Mouse (Mus musculus) stomach, postnatal 0 days (tissue): Measurements from ENCODE around the gene Ehhadh. TPM values are rescaled to one million over a fixed set of nuclear protein-coding genes. Genes with fewer than 3 reads are reported as not detected.

Experiments
- ATAC-seq: fragments of 200-750 bp; cut with Nextera tagmentation; 2 replicates; pipeline ENCODE4 v1.8.0; 2017; ENCODE audit not compliant: low FRiP score, low TSS enrichment
- DNase-seq: peaks from one replicate; pipeline ENCODE4 v3.0.0-alpha.2; 2016; ENCODE audit warnings: low spot score
- H3K27ac ChIP-seq: fragments of 300-500 bp; sonication (generic); replicated peaks from 2 replicates; pipeline ENCODE4 v1.5.1; 2014; ENCODE audit warnings: mild to moderate bottlenecking, control low read depth
- H3K27me3 ChIP-seq: fragments of 300-500 bp; sonication (generic); 2 replicates; pipeline ENCODE4 v1.6.1; 2014; ENCODE audit warnings: low read length; ENCODE audit not compliant: control insufficient read depth, insufficient read depth
- H3K36me3 ChIP-seq: fragments of 300-500 bp; sonication (generic); 2 replicates; pipeline ENCODE4 v1.6.1; 2014; ENCODE audit warnings: low read length, mixed read lengths; ENCODE audit not compliant: control insufficient read depth, insufficient read depth
- H3K4me1 ChIP-seq: fragments of 300-500 bp; sonication (generic); replicated peaks from 2 replicates; pipeline ENCODE4 v1.6.1; 2014; ENCODE audit warnings: antibody characterized with exemption; ENCODE audit not compliant: control insufficient read depth, insufficient read depth
- H3K4me2 ChIP-seq: fragments of 300-500 bp; sonication (generic); replicated peaks from 2 replicates; pipeline ENCODE4 v1.6.1; 2014; ENCODE audit warnings: low read depth, mild to moderate bottlenecking, control low read depth, moderate library complexity
- H3K4me3 ChIP-seq: fragments of 300-500 bp; sonication (generic); 2 replicates; pipeline ENCODE4 v1.5.1; 2014; ENCODE audit warnings: low read depth, low read length, control low read depth
- H3K9ac ChIP-seq: fragments of 300-500 bp; sonication (generic); 2 replicates; pipeline ENCODE4 v1.6.1; 2014; ENCODE audit warnings: mild to moderate bottlenecking, low read length, control low read depth, mixed read lengths
- H3K9me3 ChIP-seq: fragments of 300-500 bp; sonication (generic); 2 replicates; pipeline ENCODE4 v1.6.1; 2016; ENCODE audit warnings: low read length; ENCODE audit not compliant: control insufficient read depth
- CTCF ChIP-seq: IDR thresholded peaks from 2 replicates; pipeline ENCODE4 v1.5.1; 2016; ENCODE audit warnings: antibody characterized with exemption, low read depth, mild to moderate bottlenecking, moderate library complexity
- EP300 ChIP-seq: optimal IDR thresholded peaks from 2 replicates; pipeline ENCODE3; 2016; ENCODE audit warnings: antibody characterized with exemption
- WGBS: fragments of 180-500 bp; shearing (Covaris S2); extraction: QIAGEN DNeasy Blood & Tissue Kit; methylation state at CpG from one replicate; pipeline ENCODE4 v1.1.7; 2014; 5-methylcytosine and 5-hydroxymethylcytosine counted together
- polyA plus RNA-seq: library from polyadenylated mRNA; unstranded; fragments of >200 nt; fragmentation: Nextera tagmentation; extraction: Ambion mirVana; gene quantifications from 2 replicates; pipeline ENCODE4 v1.2.1, GENCODE M21; 2015

The Ehhadh gene
- polyA plus RNA-seq, result 29.0 and 30.9 TPM in 2 replicates

GRCm38 (mm10) chr16:21787516-21788353 lies at the start of gene Ehhadh:
TSS of gene Ehhadh (minus strand) at chr16:21787807.
- Histone ChIP-seq H3K27me3 (no peaks in the 10 kb centered on the region), H3K36me3 (no peaks in the 10 kb centered on the region), H3K9me3 (no peaks in the 10 kb centered on the region), H3K27ac (peak within 1 kb of the TSS; percentile 56), H3K4me2 (peak within 1 kb of the TSS; percentile 69), H3K9ac (peak within 1 kb of the TSS; percentile 67), H3K4me3 (peak within 1 kb of the TSS; percentile 53), H3K4me1 (0 out of 2 replicates have a peak, but pooled peaks cover 2% of the 10 kb centered on the region)
- WGBS, result 6% methylated on average over 28 of the region's 28 CpGs
- ATAC-seq, result peak; percentile 94
- TF ChIP-seq EP300, result no peak
- TF ChIP-seq CTCF, result no peak; the same call in 1 of the 2 replicates
- DNase-seq, result peak; percentile 81

DNA sequence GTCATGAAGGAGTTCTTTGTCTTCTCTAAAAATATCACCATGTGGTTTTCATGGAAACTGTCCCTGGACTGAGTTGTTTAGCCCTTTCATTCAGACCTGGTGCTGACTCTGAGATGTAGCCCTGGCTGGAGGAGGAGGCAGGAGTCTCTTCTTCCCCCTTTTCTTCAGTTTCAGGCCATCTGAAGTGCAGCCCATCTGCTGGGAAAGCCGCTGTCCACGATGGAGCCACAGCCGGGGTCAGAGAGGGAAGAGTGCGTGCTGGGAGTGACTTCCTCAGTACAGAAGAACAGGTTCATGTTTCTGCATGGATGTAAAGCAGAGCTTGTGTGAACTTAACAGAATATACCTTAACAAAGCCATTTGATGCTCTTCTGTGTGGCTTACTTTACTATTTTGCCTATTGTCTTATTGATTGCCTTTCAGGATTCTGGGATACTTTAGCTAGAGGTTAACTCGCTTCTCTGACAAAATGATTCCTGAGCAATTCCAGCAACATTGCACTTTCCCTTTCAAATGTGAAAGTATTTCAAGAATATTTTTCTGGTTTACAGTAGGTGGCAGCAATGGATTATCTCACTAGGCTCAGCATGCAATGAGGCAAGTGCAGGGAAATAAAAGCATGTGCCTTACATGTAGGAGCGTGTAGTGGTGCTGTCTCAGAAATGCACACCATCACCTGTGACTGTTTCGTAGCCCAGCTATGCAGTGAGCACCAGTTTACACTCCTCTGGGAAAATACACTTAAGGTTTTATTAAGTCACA lies 48.9 kb upstream of the Ehhadh start:
- Histone ChIP-seq H3K4me2 (no peak overlapping the region), H3K27ac (no peak overlapping the region), H3K9me3 (no peaks in the 10 kb centered on the region), H3K9ac (no peak overlapping the region), H3K36me3 (no peaks in the 10 kb centered on the region), H3K4me3 (no peak overlapping the region), H3K27me3 (no peaks in the 10 kb centered on the region), H3K4me1 (no peaks in the 10 kb centered on the region)
- TF ChIP-seq CTCF, result peak; percentile 85
- no peak for TF ChIP-seq EP300
- WGBS, result 38% methylated on average over 7 of the region's 7 CpGs
- DNase-seq, result no peak
- peak; percentile 72 for ATAC-seq

DNA sequence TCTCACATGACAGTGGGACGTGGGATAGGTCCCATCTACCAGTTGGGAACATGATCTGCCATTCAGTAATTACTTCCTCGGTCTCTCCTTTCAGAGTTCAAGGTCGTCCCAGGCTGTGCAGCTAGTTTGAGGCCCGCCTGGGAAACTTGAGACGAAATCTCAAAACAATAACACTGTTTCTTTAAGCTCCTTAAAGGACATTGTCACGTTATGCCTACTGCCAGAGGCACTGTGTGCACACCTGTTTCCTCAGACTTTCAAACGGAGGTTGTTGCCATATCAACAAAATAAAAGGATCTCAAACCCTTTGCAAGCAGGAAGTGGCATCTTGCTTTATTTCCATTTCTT lies 48.0 kb upstream of the Ehhadh start:
- Histone ChIP-seq H3K4me1 (no peaks in the 10 kb centered on the region), H3K4me3 (no peak overlapping the region), H3K9me3 (no peaks in the 10 kb centered on the region), H3K9ac (no peak overlapping the region), H3K36me3 (no peaks in the 10 kb centered on the region), H3K27ac (no peak overlapping the region), H3K4me2 (no peak overlapping the region), H3K27me3 (no peaks in the 10 kb centered on the region)
- TF ChIP-seq CTCF (no peak), EP300 (no peak)
- no peak for DNase-seq
- peak; percentile 29; the same call in 1 of the 2 replicates for ATAC-seq
- 19% methylated on average over 7 of the region's 7 CpGs for WGBS

GRCm38 (mm10) chr16:21834866-21835583 lies 47.4 kb upstream of the Ehhadh start:
- no peak overlapping the region for H3K4me2 ChIP-seq
- WGBS, result 76% methylated on average over 8 of the region's 8 CpGs
- H3K27me3 ChIP-seq, result no peaks in the 10 kb centered on the region
- no peak for TF ChIP-seq EP300
- no peak for TF ChIP-seq CTCF
- no peak overlapping the region for H3K27ac ChIP-seq
- ATAC-seq (no peak), DNase-seq (no peak)
- no peaks in the 10 kb centered on the region for H3K9me3 ChIP-seq
- H3K4me1 ChIP-seq, result no peaks in the 10 kb centered on the region
- no peak overlapping the region for H3K9ac ChIP-seq
- no peak overlapping the region for H3K4me3 ChIP-seq
- no peaks in the 10 kb centered on the region for H3K36me3 ChIP-seq

DNA sequence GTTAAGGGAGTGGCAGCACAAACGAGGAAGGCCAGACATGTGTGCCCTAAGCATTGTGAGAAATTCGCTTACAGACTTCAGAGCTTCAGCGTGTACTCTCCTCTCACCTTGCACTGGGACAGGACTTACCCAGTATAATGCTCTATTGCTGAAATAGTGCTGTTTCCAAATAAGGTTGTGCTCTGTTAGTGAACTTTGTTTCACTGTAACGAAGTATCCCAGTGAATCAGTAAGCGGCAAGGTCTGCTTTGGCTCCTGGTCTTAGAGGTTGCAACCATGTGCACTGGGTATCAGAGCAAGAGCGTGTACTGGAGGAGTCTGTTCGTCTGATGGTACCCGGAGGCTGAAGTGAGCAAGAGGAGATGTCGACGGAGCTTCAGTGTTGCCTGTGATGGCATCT lies 46.4 kb upstream of the Ehhadh start:
- Histone ChIP-seq H3K27ac (no peak overlapping the region), H3K36me3 (no peaks in the 10 kb centered on the region), H3K4me1 (no peaks in the 10 kb centered on the region), H3K4me2 (no peak overlapping the region), H3K9ac (no peak overlapping the region), H3K27me3 (no peaks in the 10 kb centered on the region), H3K9me3 (no peaks in the 10 kb centered on the region), H3K4me3 (no peak overlapping the region)
- WGBS, result 76% methylated on average over 10 of the region's 10 CpGs
- DNase-seq, result no peak
- no peak for ATAC-seq
- no peak for TF ChIP-seq CTCF
- no peak for TF ChIP-seq EP300
